Mouse (Mus musculus) granulocyte monocyte progenitor cell, adult 5-6 weeks (primary cell): ENCODE data around the gene Kif15. TPM values are rescaled to one million over a fixed set of nuclear protein-coding genes. Genes with fewer than 3 reads are reported as not detected.
A peak's percentile ranks its signal among the peaks of the same experiment; 100 is the strongest.

ENCODE experiments used
- ATAC-seq: replicated peaks from 2 replicates; pipeline ENCODE4 v1.8.0; 2016; ENCODE audit warnings: mild to moderate bottlenecking, moderate TSS enrichment, inconsistent platforms; ENCODE audit not compliant: poor library complexity, severe bottlenecking
- total RNA-seq, 2 experiments: library from RNA; stranded (forward) in 1 of 2; stranded (reverse) in 1 of 2; fragments of 200-712, 200-1000 nt in 1 of 2; fragments of >200 nt in 1 of 2; fragmentation: Nextera tagmentation in 1 of 2; gene quantifications; 2 replicates each; pipeline ENCODE4 v1.2.3; 2014 to 2017

Kif15 gene
- total RNA-seq (2014; fragmentation: Nextera tagmentation) (75.0 and 101 TPM in 2 replicates), total RNA-seq (2017) (270 and 405 TPM in 2 replicates)

- peak; percentile 91 for ATAC-seq
These were observed at the start of gene Kif15, which contains the start of gene 1110059G10Rik for GRCm38 (mm10) chr9:122950643-122951475. TSS of gene Kif15 (plus strand) at chr9:122951046. TSS of gene 1110059G10Rik (minus strand) at chr9:122951000.

- peak; percentile 58 for ATAC-seq
These were observed 49.8 kb upstream of the Kif15 start for GRCm38 (mm10) chr9:122901047-122901446.

- peak; percentile 61 for ATAC-seq
These were observed 47.9 kb upstream of the Kif15 start for GRCm38 (mm10) chr9:122902717-122903535.

- ATAC-seq: no peak
These were observed 28.4 kb upstream of the Kif15 start for GRCm38 (mm10) chr9:122922436-122922835.

GRCm38 (mm10) chr9:122922936-122923381, 27.9 kb upstream of the Kif15 start, which contains the start of gene Zfp105:
TSS of gene Zfp105 (plus strand) at chr9:122923072.
- peak; percentile 76 for ATAC-seq

- ATAC-seq: no peak
These were observed 21.9 kb upstream of the Kif15 start for GRCm38 (mm10) chr9:122928915-122929314.

- ATAC-seq: no peak
These were observed 47.8 kb downstream of the Kif15 start for GRCm38 (mm10) chr9:122998406-122999192.

DNA sequence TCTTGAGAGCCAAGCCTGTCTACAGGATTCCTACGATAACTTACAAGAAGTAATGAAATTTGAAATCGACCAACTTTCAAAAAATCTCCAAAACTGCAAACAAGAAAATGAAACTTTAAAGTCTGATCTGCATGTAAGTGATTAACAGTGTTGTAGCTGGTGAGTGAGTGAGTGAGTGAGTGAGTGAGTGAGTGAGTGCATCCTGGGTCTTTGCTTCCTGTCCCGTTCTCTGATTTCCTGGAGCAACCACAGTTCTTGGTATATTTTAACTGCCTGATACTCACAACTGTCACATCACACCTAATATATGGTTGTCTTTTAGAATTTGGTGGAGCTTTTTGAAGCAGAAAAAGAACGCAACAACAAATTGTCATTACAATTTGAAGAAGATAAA, 48.3 kb downstream of the Kif15 start:
- ATAC-seq: no peak

GRCm38 (mm10) chr9:123004718-123005117, 53.9 kb downstream of the Kif15 start:
- ATAC-seq: no peak

DNA sequence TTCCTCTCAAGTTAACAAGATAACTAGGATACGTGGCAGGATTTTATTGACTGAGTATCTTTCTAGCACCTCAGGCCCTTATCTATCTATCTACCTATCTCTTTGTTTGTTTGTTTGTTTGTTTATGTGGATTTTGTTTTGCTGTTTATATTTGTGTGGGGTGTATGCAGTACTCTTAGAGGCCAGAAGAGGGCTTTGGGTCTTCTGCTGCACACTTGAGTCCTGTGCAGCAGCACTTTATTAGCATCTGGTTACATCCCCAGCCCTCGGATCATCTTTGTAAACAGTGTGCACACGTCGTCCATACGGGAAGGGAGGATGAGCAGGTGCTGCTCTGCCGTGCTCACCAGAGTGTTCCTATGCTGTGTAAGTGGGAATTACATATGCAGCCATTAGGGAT, 55.2 kb downstream of the Kif15 start:
- no peak; the same call in 1 of the 2 replicates for ATAC-seq

GRCm38 (mm10) chr9:123020995-123021631, 70.3 kb downstream of the Kif15 start, which contains the start of gene Tmem42:
TSS of gene Tmem42 (plus strand) at chr9:123021326.
- ATAC-seq: peak; percentile 85

DNA sequence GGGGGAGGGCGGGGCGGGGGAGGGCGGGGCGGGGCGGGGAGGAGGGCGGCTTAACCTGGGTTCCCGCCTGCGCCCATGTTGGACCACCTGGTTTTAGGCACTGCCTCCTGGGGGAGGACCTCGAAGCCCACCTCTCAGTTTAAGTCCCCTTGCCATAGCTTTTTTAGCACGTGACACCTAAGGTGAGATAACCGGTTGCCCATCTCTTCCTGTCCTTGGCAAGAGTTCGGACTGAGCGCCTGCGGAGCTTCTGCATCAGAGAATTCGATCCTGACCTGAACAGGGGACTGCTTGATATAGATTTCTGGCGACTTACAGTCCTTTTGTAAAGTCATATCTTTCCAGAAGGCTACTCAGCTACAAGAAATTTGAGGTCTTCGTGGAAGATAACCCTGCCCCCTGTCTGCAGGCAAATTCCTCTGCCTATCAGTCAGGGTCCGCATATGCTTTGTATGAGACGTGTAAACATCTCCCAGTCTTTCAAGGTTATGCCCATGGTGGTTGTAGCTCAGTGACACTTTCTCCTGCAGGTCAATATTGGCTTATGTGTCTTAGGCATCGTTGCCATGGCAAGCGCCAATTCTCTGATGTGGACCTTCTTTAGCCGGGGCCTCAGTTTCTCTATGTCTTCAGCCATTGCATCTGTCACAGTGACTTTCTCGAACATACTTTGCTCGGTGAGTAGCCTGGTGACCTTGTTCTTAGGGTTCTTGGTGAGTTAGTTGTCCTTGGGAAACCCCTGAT, 71.0 kb downstream of the Kif15 start:
- peak; percentile 29; the same call in 1 of the 2 replicates for ATAC-seq

- ATAC-seq: no peak
These were observed 73.4 kb downstream of the Kif15 start for GRCm38 (mm10) chr9:123024201-123024600.

- ATAC-seq: no peak
These were observed 80.8 kb downstream of the Kif15 start for GRCm38 (mm10) chr9:123031496-123032246.

DNA sequence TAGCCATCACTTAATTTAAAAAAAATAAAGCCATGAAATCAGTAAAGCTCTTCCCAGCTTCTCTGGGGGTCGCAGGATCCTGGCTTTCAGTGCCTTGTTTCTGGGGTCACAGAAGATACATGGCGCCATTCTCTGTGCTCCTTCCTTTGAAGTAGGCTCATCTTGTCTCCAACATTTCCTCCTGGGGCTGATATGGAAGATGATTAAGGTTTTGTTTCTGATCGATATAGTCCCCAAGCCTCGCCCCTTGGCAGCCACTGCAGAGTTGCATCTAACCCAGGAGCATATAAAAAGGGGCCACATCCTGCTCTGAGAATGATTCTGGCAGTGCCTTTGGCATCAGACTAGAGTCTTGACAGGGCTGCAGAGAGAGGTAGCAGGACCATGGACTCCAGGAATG, 83.6 kb downstream of the Kif15 start, which contains the start of gene Tgm4:
Gene Tgm4 (plus strand): TSS at position 301 of the 400 bp plus-strand sequence.
- ATAC-seq: no peak

DNA sequence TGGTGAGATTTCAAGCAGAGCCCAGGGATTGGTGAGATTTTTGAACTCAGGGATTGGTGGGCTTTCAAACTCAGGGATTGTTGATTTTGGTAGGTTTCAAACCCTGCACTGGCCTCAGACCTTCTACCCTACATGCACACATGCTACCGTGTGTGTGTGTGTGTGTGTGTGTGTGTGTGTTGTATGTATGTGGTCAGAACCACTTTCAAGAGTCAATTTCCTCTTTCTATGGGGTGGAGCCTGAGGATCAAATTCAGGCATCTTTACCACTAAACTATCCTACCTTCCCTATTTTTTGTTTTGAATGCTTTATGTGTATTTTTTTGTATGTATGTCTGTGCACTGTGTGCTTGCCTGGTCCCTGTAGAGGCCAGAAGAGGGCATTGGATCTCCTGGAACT, 96.8 kb downstream of the Kif15 start:
- peak; percentile 88 for ATAC-seq

- ATAC-seq: peak; percentile 100
These were observed 108.0 kb downstream of the Kif15 start for GRCm38 (mm10) chr9:123058724-123059292.

- no peak for ATAC-seq
These were observed 109.3 kb downstream of the Kif15 start for GRCm38 (mm10) chr9:123060172-123060571.
